In the genomic region with DNA sequence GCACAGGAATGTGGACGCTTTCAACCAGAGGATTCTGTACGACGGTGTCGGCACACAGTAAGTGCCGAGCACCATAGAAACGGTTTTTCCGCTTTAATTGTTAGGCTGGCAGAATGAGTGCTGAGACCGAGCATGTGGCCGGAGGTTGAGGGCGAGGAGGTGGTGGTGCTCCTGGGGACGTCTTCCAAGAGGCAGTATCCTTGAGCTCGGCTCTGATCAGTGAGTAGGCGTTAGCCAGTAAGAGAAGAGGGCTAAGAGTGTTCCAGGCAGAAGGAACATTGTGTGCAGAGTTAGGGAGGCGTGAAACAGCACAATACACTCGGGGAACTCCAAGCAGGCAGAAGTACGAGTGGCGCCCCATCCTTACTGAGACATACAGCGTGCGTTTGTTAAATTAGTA, we compare ENCODE assay signal across 10 mouse cellular contexts.
DNase-seq lines count a peak whose midpoint lies in the region; ATAC-seq lines count a peak whose summit lies in the region.
"Had no signal": no experiment of that assay in that cellular context is flagged by ENCODE, and none has a peak within 500 bp of the region (broad histone marks: within the 10 kb centered on the region; RNA-seq: fewer than 3 reads in every experiment).

No protein-coding gene starts in this region.

- H3K4me2 ChIP-seq in forebrain, embryonic 12.5 days = no peak overlapping the region
- H3K4me2 ChIP-seq: heart, embryonic 13.5 days; neural tube, embryonic 13.5 days had no signal

- peaks cover 7% of the 10 kb centered on the region for H3K4me1 ChIP-seq in forebrain, embryonic 12.5 days

- H3K27me3 ChIP-seq in forebrain, embryonic 12.5 days = no peaks in the 10 kb centered on the region
- H3K27me3 ChIP-seq: heart, embryonic 13.5 days; neural tube, embryonic 13.5 days had no signal

- intact Hi-C loops in left cerebral cortex, postnatal 10 days (cut with DNase I) = no loop called here

- no peaks in the 10 kb centered on the region for H3K36me3 ChIP-seq in forebrain, embryonic 12.5 days (replicated peaks)
- H3K36me3 ChIP-seq: forebrain, embryonic 10.5 days; heart, embryonic 13.5 days; neural tube, embryonic 13.5 days had no signal

- H3K27ac ChIP-seq in forebrain, embryonic 12.5 days = no peak overlapping the region
- H3K27ac ChIP-seq: forebrain, embryonic 10.5 days; heart, embryonic 13.5 days; neural tube, embryonic 13.5 days had no signal

- WGBS in forebrain, embryonic 12.5 days = 89% methylated on average over 19 of the region's 19 CpGs

- no peaks in the 10 kb centered on the region for H3K9me3 ChIP-seq in forebrain, embryonic 12.5 days
- H3K9me3 ChIP-seq: forebrain, embryonic 10.5 days; heart, embryonic 13.5 days; neural tube, embryonic 13.5 days had no signal

- no peak overlapping the region for H3K4me3 ChIP-seq in forebrain, embryonic 12.5 days (replicated peaks)
- H3K4me3 ChIP-seq: forebrain, embryonic 10.5 days; heart, embryonic 13.5 days; neural tube, embryonic 13.5 days had no signal

- no peak for ATAC-seq in forebrain, embryonic 12.5 days (ENCODE audit: low FRiP score)

- DNase-seq in left cerebral cortex, adult 18-20 months (ENCODE audit: low spot score in 2 of 2) = peak; percentile 83 to 90
- DNase-seq in left cerebral cortex, postnatal 10 days (ENCODE audit: extremely low spot score in 1 of 2, low spot score in 2 of 2) = no peak
- peak; percentile 95 for DNase-seq in brain, adult 2 months (ENCODE audit: low read depth, low spot score)
- DNase-seq in frontal cortex, adult 2 months (ENCODE audit: extremely low spot score in 1 of 2, low spot score in 1 of 2) = peak; percentile 86 to 88
- DNase-seq in right cerebral cortex, postnatal 25 days = peak; percentile 69
- no peak for DNase-seq in adrenal gland, adult (ENCODE audit: inconsistent age in 2 of 2, low spot score in 1 of 2)

- H3K9ac ChIP-seq in forebrain, embryonic 12.5 days = no peak overlapping the region
- H3K9ac ChIP-seq: heart, embryonic 13.5 days; neural tube, embryonic 13.5 days had no signal

Comparison
In these comparisons a context has a peak if more than half of its experiments do, and no peak if none do; other contexts are left out.
1. DNase-seq: peak in left cerebral cortex, adult 18-20 months (2 of 2), brain, adult 2 months (single experiment), frontal cortex, adult 2 months (2 of 2) and right cerebral cortex, postnatal 25 days (single experiment); none in left cerebral cortex, postnatal 10 days (0 of 2) and adrenal gland, adult (0 of 2).